Mouse (Mus musculus): ENCODE measurements at regions not wholly inside any gene's neighbourhood (a gene's known extent, or its start where the extent isn't known, plus 50 kb on each side); places are given as distances from the start of the nearest gene placed in this dataset.

GRCm38 (mm10) chr3:147170106-147170505, 317.9 kb downstream of the Ttll7 start:
- no peak for DNase-seq (ENCODE audit: low spot score in 2 of 2)

GRCm38 (mm10) chr3:147178746-147179145, 326.6 kb downstream of the Ttll7 start:
- DNase-seq (ENCODE audit: low spot score in 2 of 2): no peak

- no peak for DNase-seq (ENCODE audit: low spot score in 2 of 2)
Observed at GRCm38 (mm10) chr3:147180711-147181110, 328.5 kb downstream of the Ttll7 start.

- no peak for DNase-seq (ENCODE audit: low spot score in 2 of 2)
Observed at GRCm38 (mm10) chr3:147181501-147182365, 329.6 kb downstream of the Ttll7 start.

GRCm38 (mm10) chr3:147182366-147182875, 330.3 kb downstream of the Ttll7 start:
- DNase-seq (ENCODE audit: low spot score in 2 of 2): peak; percentile 9 to 22

- no peak for DNase-seq (ENCODE audit: low spot score in 2 of 2)
Observed at GRCm38 (mm10) chr3:147183656-147184290, 331.6 kb downstream of the Ttll7 start.

GRCm38 (mm10) chr3:147189737-147190136, 337.6 kb downstream of the Ttll7 start:
- DNase-seq (ENCODE audit: low spot score in 2 of 2): no peak

- no peak for DNase-seq (ENCODE audit: low spot score in 2 of 2)
Observed at GRCm38 (mm10) chr3:147196626-147197025, 344.5 kb downstream of the Ttll7 start.

GRCm38 (mm10) chr3:147197215-147197614, 345.0 kb downstream of the Ttll7 start:
- no peak for DNase-seq (ENCODE audit: low spot score in 2 of 2)

GRCm38 (mm10) chr3:147211127-147211940, 359.2 kb downstream of the Ttll7 start:
- no peak for DNase-seq (ENCODE audit: low spot score in 2 of 2)

GRCm38 (mm10) chr3:147228663-147229062, 376.5 kb downstream of the Ttll7 start:
- DNase-seq (ENCODE audit: low spot score in 2 of 2): peak; percentile 28 to 70

GRCm38 (mm10) chr3:147230594-147230993, 378.4 kb downstream of the Ttll7 start:
- no peak for DNase-seq (ENCODE audit: low spot score in 2 of 2)

- DNase-seq (ENCODE audit: low spot score in 2 of 2): no peak
Observed at GRCm38 (mm10) chr3:147238398-147238797, 386.2 kb downstream of the Ttll7 start.

- no peak for DNase-seq (ENCODE audit: low spot score in 2 of 2)
Observed at GRCm38 (mm10) chr3:147240651-147241050, 388.5 kb downstream of the Ttll7 start.

- DNase-seq (ENCODE audit: low spot score in 2 of 2): no peak
Observed at GRCm38 (mm10) chr3:147244911-147245430, 392.8 kb downstream of the Ttll7 start.

- no peak for DNase-seq (ENCODE audit: low spot score in 2 of 2)
Observed at GRCm38 (mm10) chr3:147246141-147246540, 394.0 kb downstream of the Ttll7 start.

GRCm38 (mm10) chr3:147249466-147249865, 397.3 kb downstream of the Ttll7 start:
- DNase-seq (ENCODE audit: low spot score in 2 of 2): no peak

- peak in 1 of 2 experiments; percentile 52 for DNase-seq (ENCODE audit: low spot score in 2 of 2)
Observed at GRCm38 (mm10) chr3:147249906-147250305, 397.7 kb downstream of the Ttll7 start.

GRCm38 (mm10) chr3:147252226-147252788, 400.1 kb downstream of the Ttll7 start:
- peak in 1 of 2 experiments; percentile 8 for DNase-seq (ENCODE audit: low spot score in 2 of 2)

GRCm38 (mm10) chr3:147252812-147253211, 400.6 kb downstream of the Ttll7 start:
- DNase-seq (ENCODE audit: low spot score in 2 of 2): no peak

GRCm38 (mm10) chr3:147254454-147254853, 402.3 kb downstream of the Ttll7 start:
- DNase-seq (ENCODE audit: low spot score in 2 of 2): no peak

Measured in layer of hippocampus, postnatal 14 days (tissue).